Mouse (Mus musculus): ENCODE measurements at regions not wholly inside any gene's neighbourhood (a gene's known extent, or its start where the extent isn't known, plus 50 kb on each side); places are given as distances from the start of the nearest gene placed in this dataset.

DNA sequence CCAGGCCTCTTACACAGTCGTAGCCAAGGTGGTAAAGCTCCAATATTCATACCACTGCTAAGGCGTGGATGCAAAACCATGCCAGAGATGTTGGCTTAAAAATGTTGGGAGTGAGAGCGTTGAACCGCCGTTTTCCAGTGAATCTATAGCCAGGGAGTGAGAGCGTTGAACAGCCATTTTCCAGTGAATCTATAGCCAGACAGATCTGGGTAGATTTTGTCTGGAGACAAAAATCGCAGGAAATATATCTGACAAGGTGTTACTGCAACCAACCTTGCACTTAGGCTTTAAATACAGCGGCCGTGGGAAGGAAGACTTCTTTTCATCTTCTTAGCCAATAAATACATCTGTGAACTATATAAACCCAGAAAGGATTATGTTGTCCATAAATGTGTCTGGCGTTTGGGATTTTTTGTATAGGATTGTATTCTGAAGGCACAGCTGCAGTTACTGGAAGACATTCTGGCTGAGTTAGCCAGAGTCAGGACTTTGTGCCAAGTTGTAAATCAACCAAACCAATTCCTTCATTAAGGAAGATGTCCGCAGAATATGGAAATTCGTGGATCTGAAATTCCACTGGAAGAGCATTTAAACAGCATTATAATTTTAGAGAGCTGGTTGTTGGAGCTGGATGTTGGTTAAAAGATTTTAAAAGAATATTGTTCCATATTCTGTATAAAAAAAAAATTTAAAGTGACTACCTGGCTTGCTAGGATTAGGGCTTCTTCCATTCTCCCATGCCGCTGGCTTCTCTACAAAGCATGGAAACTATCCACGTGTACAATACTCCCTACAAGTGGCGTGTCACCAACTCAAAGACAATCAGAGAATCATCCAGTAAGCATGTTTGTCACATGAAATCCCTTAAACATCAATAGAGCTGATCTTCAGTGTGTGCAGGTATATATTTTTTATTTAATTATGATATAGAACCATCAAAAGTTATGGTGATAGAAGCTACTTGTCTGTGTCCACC lies 75.8 kb upstream of the Cpm start:
- no peak for DNase-seq (ENCODE audit: low spot score)
- ATAC-seq (replicated peaks; ENCODE audit: low FRiP score, low TSS enrichment, low read depth) = no peak

DNA sequence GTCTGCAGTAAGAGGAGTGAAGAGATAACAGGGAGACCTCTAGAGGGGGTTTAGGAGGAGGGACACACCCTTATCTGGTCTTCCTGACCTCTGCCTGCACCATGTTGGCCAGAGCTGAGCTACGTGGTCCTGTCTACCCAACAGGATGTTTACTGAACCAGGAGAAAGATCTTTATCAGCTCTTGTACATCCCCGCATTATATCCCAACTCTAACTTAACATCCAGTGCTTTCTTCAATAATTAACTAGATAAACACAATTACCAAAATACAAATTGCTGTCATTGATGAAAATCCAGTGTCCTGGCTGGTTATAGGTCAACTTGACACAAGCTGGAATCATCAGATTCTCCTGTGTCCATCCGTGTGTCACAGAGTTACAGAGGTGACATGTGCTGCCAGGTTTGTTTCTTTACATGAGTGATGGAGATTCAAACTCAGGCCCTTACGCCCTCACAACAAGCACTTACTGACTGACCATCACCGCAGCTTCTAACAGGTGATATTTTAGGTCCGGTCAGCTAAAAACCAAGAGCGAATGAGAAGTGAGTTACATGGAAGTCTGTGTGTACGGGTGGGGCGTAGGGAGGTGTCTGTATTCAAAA lies 77.1 kb upstream of the Cpm start:
- no peak overlapping the region for H3K9ac ChIP-seq (ENCODE audit: low read length)
- ATAC-seq (replicated peaks; ENCODE audit: low FRiP score, low TSS enrichment, low read depth) (no peak), DNase-seq (ENCODE audit: low spot score) (no peak)
- H3K4me2 ChIP-seq (ENCODE audit: low read length) = no peak overlapping the region
- no peaks in the 10 kb centered on the region for H3K36me3 ChIP-seq (ENCODE audit: control insufficient read depth, insufficient read depth, low read length)
- H3K4me1 ChIP-seq (replicated peaks; ENCODE audit: control insufficient read depth, insufficient read depth, low read length) = 0 out of 2 replicates have a peak, but pooled peaks cover 3% of the 10 kb centered on the region
- H3K9me3 ChIP-seq (ENCODE audit: control insufficient read depth, low read length) = no peaks in the 10 kb centered on the region
- no peak overlapping the region for H3K4me3 ChIP-seq (ENCODE audit: low read depth, low read length)
- no peak overlapping the region for H3K27ac ChIP-seq (ENCODE audit: low read depth)
- no peaks in the 10 kb centered on the region for H3K27me3 ChIP-seq (replicated peaks; ENCODE audit: control insufficient read depth, insufficient read depth, low read length)
- WGBS = 83% methylated on average over 9 of the region's 9 CpGs

More for the DNA sequence above, 75.8 kb upstream of the Cpm start:
- WGBS = 70% methylated on average over 15 of the region's 15 CpGs
- no peak overlapping the region for H3K9ac ChIP-seq (ENCODE audit: low read length)
- no peaks in the 10 kb centered on the region for H3K36me3 ChIP-seq (ENCODE audit: control insufficient read depth, insufficient read depth, low read length)
- H3K4me2 ChIP-seq (ENCODE audit: low read length) = no peak overlapping the region
- H3K9me3 ChIP-seq (ENCODE audit: control insufficient read depth, low read length) = no peaks in the 10 kb centered on the region
- 0 out of 2 replicates have a peak, but pooled peaks cover 3% of the 10 kb centered on the region for H3K4me1 ChIP-seq (replicated peaks; ENCODE audit: control insufficient read depth, insufficient read depth, low read length)
- no peak overlapping the region for H3K27ac ChIP-seq (ENCODE audit: low read depth)
- H3K4me3 ChIP-seq (ENCODE audit: low read depth, low read length) = no peak overlapping the region
- H3K27me3 ChIP-seq (replicated peaks; ENCODE audit: control insufficient read depth, insufficient read depth, low read length) = no peaks in the 10 kb centered on the region

DNA sequence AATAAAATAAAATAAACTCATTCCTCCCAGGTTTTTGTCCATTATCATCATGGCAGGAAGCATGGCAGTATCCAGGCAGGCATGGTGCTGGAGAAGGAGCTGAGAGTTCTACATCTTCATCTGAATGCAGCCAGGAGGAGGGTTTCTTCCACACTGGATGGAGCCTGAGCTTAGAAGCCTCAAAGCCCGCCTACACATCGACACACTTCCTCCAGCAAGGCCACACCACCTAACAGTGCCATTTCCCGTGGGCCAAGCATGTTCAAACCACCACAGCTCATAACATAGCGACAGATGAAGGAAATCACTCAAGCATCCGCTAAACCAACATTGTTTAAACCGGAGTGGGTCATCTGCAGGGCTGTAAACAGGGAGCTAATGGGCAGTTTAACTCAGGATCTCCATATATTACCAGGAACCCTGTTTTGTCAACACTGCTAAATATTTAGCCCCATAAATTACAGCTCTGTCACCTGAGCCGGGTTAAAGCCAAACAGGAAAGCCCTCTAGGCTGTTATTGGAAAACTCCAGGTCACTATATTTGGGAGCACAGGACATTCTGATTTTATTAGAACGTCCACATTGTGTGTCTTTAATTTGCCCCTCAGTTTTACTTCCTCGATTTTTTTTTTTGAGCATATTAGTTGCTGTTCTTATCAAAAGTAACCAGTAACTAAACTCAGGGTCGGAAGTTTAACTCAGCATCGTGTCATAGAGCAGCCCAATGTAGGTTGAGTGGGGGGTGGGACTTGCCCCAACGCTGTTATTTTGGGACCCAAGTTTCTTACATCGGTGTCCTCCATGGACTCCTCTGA lies 77.9 kb upstream of the Cpm start:
- 0 out of 2 replicates have a peak, but pooled peaks cover 3% of the 10 kb centered on the region for H3K4me1 ChIP-seq (replicated peaks; ENCODE audit: control insufficient read depth, insufficient read depth, low read length)
- DNase-seq (ENCODE audit: low spot score) = no peak
- H3K9me3 ChIP-seq (ENCODE audit: control insufficient read depth, low read length) = no peaks in the 10 kb centered on the region
- H3K27me3 ChIP-seq (replicated peaks; ENCODE audit: control insufficient read depth, insufficient read depth, low read length) = no peaks in the 10 kb centered on the region
- no peak overlapping the region for H3K9ac ChIP-seq (ENCODE audit: low read length)
- no peak overlapping the region for H3K27ac ChIP-seq (ENCODE audit: low read depth)
- ATAC-seq (replicated peaks; ENCODE audit: low FRiP score, low TSS enrichment, low read depth) = no peak
- H3K36me3 ChIP-seq (ENCODE audit: control insufficient read depth, insufficient read depth, low read length) = no peaks in the 10 kb centered on the region
- H3K4me2 ChIP-seq (ENCODE audit: low read length) = no peak overlapping the region
- WGBS = 68% methylated on average over 13 of the region's 13 CpGs
- H3K4me3 ChIP-seq (ENCODE audit: low read depth, low read length) = no peak overlapping the region

DNA sequence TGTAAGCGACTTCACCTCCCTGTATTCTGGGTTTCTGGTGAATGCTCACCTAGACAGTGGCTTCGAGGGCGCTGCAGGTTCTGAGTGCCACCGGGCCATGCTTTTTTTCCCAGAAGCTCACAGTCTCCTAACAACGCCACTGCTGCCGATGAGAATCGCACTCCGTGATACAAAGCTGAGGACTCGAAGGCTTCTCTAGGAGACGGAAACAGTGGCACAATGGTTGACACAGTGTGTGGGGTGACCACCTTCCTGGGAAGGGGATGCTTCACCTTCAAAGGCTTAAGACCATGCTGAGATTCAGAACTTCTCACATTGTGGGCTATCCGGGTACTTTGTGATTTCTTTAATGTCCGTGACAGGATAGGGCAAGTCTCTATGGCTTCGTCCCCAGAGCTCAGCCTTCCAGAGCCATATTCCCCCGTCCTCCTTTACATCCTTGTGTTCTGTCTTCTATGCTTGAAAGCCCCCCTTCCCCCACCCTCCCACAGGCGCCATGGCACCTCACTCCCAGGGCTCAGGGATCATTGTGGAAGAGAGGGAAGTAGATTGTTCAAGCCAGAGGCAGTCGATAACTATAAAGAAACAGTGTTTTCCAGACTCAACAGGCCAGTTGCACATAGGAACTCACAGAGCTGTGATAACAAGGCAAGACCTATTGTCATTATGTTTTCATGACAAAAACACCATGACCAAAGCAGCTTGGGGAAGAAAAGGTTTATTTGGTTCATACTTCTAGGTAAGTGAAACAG lies 79.3 kb upstream of the Cpm start:
- WGBS = 94% methylated on average over 16 of the region's 16 CpGs

DNA sequence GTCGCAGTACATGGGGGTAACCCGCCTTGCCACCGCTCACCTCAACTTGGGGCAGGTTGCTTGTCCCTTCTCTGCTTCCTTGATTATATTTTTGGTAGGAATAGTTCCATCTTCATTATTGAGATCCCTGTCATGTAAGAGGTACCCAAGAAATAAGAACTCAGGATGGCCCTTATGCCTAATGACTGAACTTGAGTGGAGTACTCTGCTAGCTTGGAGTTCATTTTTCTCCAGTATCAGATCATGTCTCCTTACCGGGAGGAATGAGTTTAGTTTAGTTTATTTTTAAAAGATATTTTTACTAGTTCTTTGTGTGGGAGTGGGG lies 79.8 kb upstream of the Cpm start:
- 87% methylated on average over 4 of the region's 4 CpGs for WGBS
- ATAC-seq (replicated peaks; ENCODE audit: low FRiP score, low TSS enrichment, low read depth) = no peak

More for the DNA sequence above, 79.3 kb upstream of the Cpm start:
- Histone ChIP-seq H3K27ac (ENCODE audit: low read depth) (no peak overlapping the region), H3K9me3 (ENCODE audit: control insufficient read depth, low read length) (no peaks in the 10 kb centered on the region), H3K9ac (ENCODE audit: low read length) (no peak overlapping the region), H3K36me3 (ENCODE audit: control insufficient read depth, insufficient read depth, low read length) (no peaks in the 10 kb centered on the region), H3K27me3 (replicated peaks; ENCODE audit: control insufficient read depth, insufficient read depth, low read length) (no peaks in the 10 kb centered on the region), H3K4me1 (replicated peaks; ENCODE audit: control insufficient read depth, insufficient read depth, low read length) (0 out of 2 replicates have a peak, but pooled peaks cover 3% of the 10 kb centered on the region), H3K4me2 (ENCODE audit: low read length) (no peak overlapping the region), H3K4me3 (ENCODE audit: low read depth, low read length) (no peak overlapping the region)
- DNase-seq (ENCODE audit: low spot score) (no peak), ATAC-seq (replicated peaks; ENCODE audit: low FRiP score, low TSS enrichment, low read depth) (no peak)

DNA sequence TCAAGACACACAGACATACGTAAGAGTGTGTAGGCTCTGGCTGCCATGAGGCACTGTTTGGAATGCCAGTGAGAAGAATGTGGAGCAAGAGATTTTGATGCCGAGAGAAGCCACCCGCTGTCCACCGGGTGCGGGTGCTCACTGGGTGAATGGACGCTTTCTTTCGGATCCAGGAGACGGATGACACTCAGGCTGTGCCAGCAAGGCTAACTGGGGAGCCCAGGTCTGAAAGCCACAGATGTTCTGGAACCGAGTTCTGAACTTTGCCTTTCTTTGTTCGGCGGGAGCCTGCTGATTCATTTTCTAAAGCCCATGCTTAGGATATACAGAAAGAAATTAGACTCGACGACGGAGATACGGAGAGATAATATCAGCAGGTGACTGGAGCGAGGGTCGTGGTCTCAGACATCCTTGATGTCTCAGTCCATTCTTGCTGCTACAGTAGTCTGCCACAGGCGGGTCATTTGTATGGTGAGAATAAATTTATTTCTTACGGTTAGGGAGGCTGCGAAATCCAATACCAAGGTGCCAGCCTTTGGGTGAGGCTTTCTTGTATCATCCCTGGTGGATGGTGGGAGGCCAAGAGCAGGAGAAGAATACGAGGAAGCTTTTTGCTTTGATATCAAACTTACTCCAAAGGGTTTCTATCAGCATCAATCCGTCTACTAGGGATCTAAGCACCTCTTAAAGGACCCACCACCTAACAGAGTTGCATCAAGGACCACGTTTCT lies 80.4 kb upstream of the Cpm start:
- Histone ChIP-seq H3K4me2 (ENCODE audit: low read length) (no peak overlapping the region), H3K27me3 (replicated peaks; ENCODE audit: control insufficient read depth, insufficient read depth, low read length) (no peaks in the 10 kb centered on the region), H3K4me1 (replicated peaks; ENCODE audit: control insufficient read depth, insufficient read depth, low read length) (0 out of 2 replicates have a peak, but pooled peaks cover 3% of the 10 kb centered on the region), H3K36me3 (ENCODE audit: control insufficient read depth, insufficient read depth, low read length) (no peaks in the 10 kb centered on the region), H3K9me3 (ENCODE audit: control insufficient read depth, low read length) (no peaks in the 10 kb centered on the region), H3K9ac (ENCODE audit: low read length) (no peak overlapping the region), H3K27ac (ENCODE audit: low read depth) (no peak overlapping the region), H3K4me3 (ENCODE audit: low read depth, low read length) (no peak overlapping the region)
- WGBS = 90% methylated on average over 23 of the region's 23 CpGs
- no peak for ATAC-seq (replicated peaks; ENCODE audit: low FRiP score, low TSS enrichment, low read depth)
- DNase-seq (ENCODE audit: low spot score) = no peak

More for the DNA sequence above, 79.8 kb upstream of the Cpm start:
- Histone ChIP-seq H3K9me3 (ENCODE audit: control insufficient read depth, low read length) (no peaks in the 10 kb centered on the region), H3K36me3 (ENCODE audit: control insufficient read depth, insufficient read depth, low read length) (no peaks in the 10 kb centered on the region), H3K27me3 (replicated peaks; ENCODE audit: control insufficient read depth, insufficient read depth, low read length) (no peaks in the 10 kb centered on the region), H3K4me3 (ENCODE audit: low read depth, low read length) (no peak overlapping the region), H3K4me1 (replicated peaks; ENCODE audit: control insufficient read depth, insufficient read depth, low read length) (0 out of 2 replicates have a peak, but pooled peaks cover 3% of the 10 kb centered on the region), H3K4me2 (ENCODE audit: low read length) (no peak overlapping the region), H3K27ac (ENCODE audit: low read depth) (no peak overlapping the region), H3K9ac (ENCODE audit: low read length) (no peak overlapping the region)
- DNase-seq (ENCODE audit: low spot score) = no peak

DNA sequence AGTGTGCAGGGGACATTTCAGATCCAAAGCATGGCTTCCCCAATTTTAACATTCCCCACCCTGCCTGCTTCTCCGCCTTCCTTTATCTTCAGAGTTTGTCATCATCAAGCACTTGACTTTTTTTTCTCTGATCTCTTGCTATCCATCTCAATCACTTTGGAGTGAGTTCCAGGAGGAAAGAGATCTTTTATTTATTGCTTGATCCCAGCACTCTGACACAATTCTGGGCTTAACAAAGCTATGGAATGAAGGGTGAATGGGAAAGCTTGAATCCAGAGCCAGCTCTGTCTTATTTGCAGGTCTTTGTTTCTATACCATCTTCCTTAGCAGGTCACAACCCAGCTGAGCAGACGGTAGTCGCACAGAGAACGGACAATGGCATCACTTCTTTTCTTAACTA lies 81.0 kb upstream of the Cpm start:
- no peak overlapping the region for H3K9ac ChIP-seq (ENCODE audit: low read length)
- 94% methylated on average over 4 of the region's 4 CpGs for WGBS
- no peaks in the 10 kb centered on the region for H3K9me3 ChIP-seq (ENCODE audit: control insufficient read depth, low read length)
- no peak overlapping the region for H3K4me2 ChIP-seq (ENCODE audit: low read length)
- no peak overlapping the region for H3K4me3 ChIP-seq (ENCODE audit: low read depth, low read length)
- no peak for ATAC-seq (replicated peaks; ENCODE audit: low FRiP score, low TSS enrichment, low read depth)
- no peak for DNase-seq (ENCODE audit: low spot score)
- H3K27ac ChIP-seq (ENCODE audit: low read depth) = no peak overlapping the region
- no peaks in the 10 kb centered on the region for H3K27me3 ChIP-seq (replicated peaks; ENCODE audit: control insufficient read depth, insufficient read depth, low read length)
- H3K36me3 ChIP-seq (ENCODE audit: control insufficient read depth, insufficient read depth, low read length) = no peaks in the 10 kb centered on the region
- 0 out of 2 replicates have a peak, but pooled peaks cover 3% of the 10 kb centered on the region for H3K4me1 ChIP-seq (replicated peaks; ENCODE audit: control insufficient read depth, insufficient read depth, low read length)

Data from intestine, embryonic 14.5 days (tissue).